Mouse (Mus musculus) naive thymus-derived CD4-positive, alpha-beta T cell, adult 2 months (primary cell): ENCODE results near the gene Btbd9.

ENCODE experiments used
- DNase-seq: peaks from one replicate; pipeline ENCODE4 v3.0.0-alpha.2; 2011; ENCODE audit warnings: low read depth

Gene Btbd9

DNA sequence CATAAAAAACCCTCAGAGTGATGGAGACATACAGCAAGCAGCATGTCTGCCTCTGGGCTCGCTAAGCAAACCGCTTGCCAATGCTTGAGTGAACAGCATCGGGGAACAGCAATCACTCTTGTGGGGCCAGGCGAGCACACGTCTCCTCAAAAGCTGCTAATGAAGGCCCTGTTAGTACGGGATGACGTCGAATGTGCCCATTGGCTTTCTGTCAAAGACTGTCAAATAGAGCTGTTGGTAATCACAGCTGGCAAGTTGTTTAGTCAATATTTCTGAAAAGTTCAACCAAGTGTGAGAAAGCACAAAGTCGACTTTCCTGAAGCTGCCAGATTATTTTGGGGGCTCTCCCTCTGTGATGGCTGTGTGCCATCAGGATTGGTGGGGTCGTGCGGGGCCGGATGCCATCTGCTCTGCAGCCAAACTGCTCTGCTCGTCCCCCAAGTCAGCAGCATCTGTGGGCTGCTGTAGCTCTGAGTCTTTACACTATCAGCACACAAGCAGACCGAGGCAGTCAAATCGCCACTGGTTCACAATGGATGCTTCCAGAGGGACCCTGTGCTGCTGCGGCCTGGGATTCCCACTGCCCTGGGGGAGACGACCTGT is 334.5 kb downstream of the Btbd9 start:
- DNase-seq: no peak

DNA sequence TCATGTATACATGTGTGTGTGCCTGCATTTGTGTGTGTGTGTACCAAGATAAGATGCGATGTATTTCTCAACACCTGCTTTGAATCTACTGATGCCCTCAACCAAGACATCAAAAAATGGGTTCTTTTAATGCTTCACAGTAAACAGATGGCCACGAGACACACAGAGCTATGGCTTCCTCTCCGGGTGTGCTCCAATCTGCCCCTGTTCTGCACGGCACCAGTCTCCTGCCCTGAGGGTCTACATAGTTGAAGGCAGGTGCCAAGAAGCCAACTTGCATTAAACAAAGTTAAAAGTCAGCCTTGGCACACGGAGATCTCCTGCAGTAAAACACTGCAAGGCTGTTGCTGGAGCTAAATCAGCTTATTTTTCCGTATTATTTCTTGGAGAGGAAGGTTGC is 335.2 kb downstream of the Btbd9 start:
- DNase-seq: no peak

DNA sequence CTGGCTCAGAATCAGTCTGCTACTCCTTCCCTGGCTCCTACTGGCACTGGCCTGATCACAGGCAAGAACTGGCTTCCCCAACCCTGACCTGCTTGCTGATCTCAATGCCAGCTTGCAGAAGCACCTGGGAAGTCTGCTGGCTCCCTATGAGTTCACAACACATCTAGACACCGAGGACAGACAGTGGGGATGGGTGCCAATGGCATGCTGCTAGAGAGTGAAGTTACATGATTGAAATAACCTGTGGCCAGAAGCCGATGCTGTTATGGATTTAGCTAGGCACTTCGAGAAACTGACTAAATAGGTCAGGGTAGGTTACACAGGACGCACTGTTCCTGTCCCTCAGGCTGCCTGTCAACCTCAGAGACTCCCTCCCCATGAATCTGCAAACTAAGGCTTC is 335.6 kb downstream of the Btbd9 start:
- DNase-seq: no peak

DNA sequence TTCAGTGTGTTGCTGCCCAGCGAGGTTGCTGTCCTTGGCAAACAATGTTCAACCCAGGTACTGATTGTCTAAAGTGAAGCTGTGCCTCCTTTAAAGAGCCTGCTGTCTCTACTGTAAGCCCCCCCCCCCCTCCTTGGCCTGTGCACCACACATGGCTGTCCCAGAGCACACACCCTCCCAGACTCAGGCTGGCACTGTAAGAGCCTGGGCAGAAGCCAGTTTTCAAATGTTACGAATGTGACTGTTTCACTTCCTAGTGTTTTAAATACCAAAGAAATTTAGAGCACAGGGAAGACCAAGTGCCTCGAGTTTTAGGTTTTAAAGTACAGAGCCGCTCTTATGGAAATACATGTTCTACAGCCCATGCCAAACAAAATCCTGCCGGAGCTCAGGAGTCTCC is 336.8 kb downstream of the Btbd9 start:
- no peak for DNase-seq

DNA sequence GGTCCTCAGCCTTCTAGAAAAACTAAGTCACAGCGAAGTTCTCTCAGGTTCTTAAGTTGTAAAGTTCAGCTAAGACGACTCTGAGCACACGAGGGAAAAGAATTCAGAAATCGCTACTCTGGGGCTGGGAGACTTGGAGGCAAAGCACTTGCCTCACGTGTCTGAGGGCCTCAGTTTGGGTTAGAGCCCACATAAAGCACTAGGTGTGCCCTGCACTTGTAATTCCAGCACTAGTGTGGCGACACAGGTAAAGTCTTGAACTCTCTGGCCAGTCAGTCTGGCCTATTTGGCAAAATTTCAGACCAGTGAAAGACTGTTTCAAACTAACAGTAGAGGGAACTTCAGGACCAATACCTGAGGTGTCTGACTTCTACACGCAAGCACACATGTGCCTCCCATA is 338.7 kb downstream of the Btbd9 start:
- DNase-seq: no peak

DNA sequence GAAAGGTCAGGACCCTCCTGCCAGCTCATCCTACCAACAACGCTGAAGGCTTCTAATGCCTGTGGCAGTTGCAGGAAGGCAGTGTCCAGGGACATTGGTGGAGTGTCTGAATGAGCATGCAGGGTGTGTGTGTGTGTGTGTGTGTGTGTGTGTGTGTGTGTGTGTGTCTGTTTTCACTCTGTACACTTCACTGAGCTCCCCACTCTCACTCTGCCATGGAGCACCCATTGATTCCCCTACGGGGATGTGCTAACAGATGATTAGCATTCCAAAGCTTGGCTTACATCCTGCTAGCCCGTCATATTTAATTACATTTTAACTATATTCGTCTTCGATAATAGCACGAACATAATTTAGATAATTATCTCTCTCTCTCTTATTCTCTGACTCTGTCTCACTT is 339.7 kb downstream of the Btbd9 start:
- no peak for DNase-seq

DNA sequence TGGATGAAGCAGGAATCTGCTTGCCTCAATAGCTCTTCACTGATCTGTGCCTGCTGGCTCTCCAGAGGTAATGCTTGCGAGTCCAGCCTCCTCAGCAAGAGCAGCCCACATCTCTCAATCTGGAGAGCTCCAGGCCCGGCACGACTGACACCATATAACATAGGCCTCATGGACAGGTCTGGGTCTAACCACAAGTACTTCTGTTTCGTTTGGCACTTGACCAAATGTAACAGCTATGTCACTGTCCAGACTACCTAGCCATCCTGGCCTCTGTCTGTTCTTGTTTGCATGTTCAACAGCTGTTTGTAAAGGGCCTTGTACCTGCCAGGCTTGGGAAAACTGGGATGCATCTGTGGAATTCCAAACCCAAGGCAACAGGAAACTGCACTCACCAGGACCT is 340.9 kb downstream of the Btbd9 start:
- DNase-seq: no peak

DNA sequence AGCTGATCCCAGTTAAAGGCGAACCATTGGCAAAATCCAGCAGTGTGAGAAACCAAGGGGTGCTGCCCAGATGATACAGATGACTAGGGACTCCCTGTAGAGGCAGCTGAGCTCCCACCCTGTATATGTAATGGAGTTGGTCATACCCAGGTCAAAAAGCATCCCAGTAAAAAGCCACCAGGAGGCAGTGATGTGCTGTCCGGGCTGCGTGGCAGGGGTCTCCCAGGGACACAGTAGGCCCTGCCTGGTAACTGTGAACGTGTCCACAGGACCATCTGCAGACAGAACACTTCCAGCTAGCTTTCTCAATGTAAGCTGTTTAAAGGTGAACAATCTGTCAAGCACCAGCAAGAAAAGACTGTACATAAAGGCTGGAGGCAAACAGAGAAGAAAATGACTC is 343.6 kb downstream of the Btbd9 start:
- DNase-seq: no peak

DNA sequence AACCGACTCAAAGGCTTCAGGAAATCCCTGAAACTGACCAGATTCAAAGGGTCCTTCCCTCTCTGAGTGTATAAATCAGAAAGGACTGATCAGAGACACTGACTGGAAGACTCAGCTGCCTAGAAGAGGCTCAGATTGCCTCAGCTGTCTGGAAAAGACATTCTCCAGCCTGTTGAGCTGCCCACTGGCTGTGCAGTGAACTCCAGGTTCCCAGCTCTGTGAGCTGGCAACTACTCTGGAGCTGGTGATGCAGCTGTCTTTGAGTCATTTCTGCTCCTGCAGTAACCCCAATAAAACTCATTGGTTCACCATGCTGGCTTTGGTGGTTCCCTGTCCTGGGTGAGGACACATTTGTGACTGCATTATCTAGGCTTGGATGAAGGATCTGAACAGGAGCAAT is 344.8 kb downstream of the Btbd9 start:
- DNase-seq: no peak

DNA sequence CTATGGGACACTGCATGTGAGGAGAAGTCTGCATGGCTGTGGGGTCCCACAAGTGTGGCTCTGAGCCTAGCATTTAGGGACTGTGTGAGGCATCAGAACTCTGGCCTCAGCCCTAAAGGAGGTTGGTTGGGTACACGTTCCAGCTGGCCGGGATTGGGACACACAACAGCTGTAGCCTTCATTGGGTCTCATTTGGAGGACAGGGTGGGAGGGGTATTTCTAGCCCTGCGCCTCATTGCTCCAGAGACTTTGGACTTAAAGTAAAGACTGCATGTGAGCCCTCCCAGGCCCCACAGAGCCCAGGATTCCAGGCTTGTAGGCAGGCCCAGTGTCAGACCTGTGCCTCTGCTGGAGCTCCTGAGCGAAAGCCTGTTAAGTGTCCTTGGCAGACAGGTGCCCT is 345.9 kb downstream of the Btbd9 start:
- DNase-seq: no peak

DNA sequence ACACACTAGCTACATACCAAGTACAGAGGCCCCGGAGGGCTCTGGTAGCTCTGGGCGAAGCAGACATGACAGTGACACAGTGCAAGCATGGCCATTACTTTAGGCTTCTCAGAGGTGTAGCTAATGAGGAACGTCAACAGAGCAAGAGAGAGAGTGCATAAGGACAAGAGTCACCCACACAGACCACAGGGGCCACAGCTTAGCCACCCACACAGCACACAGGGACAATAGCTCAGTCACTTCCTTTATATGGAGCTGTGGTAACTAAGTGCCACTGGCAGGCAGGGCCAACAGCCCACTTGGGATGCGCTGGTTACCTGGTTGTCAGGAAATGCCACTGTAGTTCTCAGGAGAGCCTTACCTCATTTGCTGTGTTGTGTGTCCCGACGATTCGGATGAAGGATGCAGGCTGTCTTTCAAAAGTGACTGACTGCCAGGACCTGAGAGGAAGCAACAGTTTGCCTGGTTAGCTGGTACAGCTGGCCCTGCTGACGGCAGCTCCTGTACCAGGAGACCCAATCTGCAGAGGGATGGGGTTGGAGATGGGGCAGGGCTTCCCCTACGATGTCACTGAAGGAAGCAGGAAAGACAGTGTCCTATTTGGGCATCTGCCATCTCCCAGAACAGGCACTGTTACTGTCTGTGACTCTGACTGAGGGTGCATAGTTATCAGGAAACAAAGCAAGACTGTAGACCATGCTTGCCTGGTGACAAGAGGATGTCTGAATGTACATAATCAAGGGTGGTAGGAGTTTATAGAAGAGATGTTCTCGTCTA is 347.7 kb downstream of the Btbd9 start:
- no peak for DNase-seq

DNA sequence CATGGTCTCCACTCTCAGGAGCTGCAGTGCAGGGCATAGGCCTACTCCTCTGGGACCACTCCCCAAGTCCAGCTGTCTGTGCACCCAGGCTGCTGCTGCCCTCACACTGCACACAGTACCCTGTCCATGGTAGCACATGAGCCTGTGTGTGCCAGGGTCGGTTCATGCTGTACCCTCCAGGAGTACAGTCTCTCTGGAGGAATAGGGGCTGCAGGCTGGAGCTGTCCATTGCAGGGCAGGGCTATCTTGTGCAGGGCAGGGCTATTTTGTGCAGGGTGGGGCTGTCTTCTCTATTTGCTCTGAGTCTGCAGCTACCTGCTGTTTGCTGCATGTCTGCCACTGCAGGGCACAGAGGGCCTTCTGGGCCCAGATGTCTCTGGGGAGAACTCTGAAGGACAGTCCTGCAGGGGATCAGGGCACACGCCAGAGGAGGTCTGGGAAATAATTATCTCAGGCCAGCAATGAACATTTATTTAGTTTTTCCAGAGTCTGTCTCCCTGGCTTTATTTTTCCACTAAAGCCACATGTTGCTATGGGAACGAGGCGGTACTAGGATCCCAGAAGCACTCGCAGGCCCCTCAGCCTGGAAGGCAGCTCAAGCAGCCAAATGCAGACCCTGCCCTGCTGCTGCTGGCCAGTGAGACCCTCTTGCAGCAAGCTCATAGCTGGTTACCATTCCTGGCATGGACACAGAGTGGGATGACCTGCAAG is 351.1 kb downstream of the Btbd9 start:
- DNase-seq: no peak

DNA sequence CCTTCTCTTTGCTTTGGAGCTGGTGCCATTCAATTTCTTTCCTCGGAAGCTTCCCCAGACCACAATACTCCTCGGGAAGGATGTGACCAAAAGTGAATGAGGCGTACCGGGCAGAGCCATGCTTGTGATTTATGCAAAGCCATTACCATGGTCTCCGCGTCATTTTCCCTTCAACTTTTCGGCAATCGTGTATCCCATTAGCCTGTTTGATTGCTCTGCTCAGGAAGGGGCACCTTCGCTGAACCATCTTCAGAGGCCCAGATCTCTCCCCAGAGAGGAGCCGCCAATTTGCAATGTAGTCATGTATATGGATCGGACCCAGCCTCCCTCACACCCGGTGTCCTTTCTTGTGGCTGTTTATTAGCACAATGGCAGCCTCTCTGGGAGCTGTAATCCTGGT is 353.5 kb downstream of the Btbd9 start:
- DNase-seq: no peak

DNA sequence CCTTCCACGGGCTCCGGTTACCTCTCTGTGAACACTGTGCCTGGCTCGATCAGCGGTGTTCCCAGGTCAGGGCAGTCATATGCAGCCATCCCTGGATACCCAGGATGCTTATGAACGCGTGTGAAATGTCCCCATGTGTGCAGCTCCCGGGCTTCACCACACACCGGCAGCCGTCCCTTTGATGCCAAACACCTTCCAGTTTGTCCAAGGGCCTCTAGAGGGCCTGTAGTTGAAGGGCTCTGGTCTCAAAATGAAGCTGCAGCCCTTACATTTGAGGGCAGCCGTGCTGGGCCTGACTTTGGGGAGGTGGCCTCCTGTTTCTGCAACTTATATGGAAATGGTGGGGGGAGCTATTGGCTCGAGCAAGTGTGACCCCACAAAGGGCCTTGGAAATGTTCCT is 353.9 kb downstream of the Btbd9 start:
- DNase-seq: no peak

DNA sequence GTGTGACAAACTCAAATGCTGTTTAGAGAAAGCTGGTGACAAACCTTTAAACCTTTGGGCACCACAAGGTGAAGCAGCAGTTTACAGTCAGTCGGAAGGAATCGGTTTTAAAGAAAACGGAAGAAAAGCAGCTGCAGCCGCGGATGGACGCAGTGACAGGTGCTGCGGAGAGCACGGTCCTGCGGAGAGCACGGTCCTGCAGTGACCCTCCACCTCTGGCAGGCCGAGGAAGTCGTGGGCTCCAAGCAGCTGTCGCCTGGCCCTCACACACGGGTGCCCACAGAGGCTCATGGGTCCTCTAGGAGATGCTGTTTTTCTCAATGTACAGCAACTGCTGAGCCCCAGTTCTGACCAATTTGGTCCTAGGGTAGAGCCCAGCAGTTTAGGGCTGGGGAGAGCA is 354.6 kb downstream of the Btbd9 start:
- DNase-seq: no peak

DNA sequence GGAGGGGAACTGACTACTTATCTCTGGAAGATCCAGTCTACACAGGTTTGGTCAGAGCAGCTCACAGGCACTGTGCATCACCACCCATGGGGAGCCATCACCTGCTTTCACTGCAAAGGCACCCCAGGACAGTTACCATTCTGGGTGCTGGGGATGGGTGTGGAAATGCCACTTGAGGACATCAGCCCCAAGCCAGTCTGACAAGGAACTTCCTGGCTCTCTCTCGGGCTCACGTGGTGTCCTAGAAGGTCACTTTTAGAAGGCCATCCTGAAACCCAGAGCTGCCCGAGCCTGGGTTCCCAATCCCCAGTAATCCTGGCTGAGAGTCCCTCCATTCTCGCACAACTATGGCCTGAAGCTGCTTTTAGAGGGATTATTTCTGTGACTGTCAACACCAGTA is 360.5 kb downstream of the Btbd9 start:
- DNase-seq: no peak

DNA sequence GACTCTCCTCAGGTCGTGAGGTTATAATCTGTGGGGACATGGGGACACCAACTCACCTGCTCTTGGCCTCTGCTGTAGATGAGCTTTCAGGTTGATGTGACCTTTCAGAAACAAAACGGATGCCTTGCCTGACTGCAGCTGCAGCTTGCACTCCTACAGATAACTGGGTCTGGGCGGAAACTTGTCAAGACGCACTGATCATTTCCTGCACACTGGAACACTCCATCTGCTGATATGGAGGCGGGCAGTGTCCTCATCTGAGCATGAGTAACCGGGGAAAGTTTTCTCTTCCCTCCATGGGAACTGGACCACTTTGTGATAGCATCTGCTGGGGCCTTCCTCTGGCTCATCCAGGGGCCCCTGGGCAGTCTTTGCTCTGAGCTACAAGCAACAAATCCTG is 361.9 kb downstream of the Btbd9 start:
- no peak for DNase-seq

DNA sequence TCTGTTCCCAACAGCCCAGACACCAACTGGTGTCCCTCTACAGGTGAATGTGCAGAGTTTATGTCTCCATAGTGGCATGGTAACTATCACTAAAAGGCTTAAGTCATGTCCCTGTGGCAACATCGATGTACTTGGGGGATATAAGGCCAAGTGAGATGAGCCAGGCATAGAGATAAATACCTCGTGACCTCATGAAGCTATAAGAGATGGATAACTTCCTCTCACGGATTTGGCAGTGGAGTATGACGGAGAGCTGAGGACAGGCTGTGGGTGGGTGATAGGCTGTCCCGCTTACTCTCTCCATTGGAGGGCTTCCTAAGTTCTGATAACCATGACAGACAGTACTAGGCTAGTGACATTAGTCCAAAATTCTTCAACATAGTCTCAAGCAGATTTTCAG is 362.9 kb downstream of the Btbd9 start:
- no peak for DNase-seq

DNA sequence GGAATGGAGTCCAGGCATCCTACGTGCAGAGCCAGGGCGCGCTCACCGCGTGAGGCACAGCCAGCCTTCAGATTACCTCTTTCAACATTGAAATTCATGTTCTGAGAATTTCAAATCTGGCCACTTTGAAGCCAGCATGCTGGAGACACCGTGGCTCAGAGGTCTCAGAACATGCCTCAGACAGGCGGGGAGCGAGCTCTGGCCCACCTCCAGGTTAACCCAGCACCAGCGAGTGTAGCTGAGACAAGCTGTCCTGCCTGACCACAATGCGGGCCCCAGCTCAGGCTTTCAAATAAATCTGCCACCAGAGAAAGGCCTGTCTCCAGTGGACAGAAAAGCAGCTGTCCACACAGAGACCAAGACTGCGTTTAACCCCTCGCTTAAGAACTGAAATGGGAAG is 363.6 kb downstream of the Btbd9 start:
- DNase-seq: no peak

DNA sequence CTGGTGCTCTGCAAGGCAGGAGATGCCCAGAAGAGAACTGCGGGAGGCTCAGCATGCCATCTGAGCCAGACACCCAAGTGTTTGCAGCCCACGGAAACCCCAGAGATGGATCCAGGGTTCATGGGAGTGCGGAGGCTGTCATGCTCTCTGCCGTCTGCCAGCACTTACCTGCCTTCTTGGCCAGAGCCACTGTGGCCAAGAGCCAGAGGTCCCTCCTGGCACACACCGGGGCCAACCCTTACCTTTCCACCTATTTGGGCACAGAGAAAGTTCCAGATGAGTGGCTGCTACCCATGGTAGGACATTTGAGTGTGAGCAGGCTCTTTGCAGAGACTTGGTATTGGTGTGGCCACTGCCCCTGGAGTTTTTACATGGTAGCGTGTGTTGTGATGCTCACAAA is 365.4 kb downstream of the Btbd9 start:
- no peak for DNase-seq

DNA sequence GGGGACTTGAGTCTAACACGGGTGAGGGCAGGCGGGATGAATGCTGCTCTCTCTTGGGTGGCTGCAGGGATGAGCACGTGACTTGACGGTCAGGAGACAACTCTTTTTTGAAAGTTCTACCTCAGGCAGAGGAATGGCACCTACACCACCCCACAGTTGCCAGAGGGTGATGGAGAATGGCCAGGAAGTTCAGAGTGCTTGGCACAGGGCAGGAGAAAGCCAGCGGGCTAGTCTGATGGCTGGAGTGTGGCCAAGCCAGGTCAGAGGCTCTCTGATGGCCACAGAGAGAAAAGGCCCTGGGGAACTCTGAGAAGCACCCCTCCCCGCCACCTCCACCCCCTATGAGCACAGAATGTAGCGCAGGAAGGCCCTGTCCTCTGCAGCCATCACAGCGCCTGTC is 366.0 kb downstream of the Btbd9 start:
- DNase-seq: no peak

DNA sequence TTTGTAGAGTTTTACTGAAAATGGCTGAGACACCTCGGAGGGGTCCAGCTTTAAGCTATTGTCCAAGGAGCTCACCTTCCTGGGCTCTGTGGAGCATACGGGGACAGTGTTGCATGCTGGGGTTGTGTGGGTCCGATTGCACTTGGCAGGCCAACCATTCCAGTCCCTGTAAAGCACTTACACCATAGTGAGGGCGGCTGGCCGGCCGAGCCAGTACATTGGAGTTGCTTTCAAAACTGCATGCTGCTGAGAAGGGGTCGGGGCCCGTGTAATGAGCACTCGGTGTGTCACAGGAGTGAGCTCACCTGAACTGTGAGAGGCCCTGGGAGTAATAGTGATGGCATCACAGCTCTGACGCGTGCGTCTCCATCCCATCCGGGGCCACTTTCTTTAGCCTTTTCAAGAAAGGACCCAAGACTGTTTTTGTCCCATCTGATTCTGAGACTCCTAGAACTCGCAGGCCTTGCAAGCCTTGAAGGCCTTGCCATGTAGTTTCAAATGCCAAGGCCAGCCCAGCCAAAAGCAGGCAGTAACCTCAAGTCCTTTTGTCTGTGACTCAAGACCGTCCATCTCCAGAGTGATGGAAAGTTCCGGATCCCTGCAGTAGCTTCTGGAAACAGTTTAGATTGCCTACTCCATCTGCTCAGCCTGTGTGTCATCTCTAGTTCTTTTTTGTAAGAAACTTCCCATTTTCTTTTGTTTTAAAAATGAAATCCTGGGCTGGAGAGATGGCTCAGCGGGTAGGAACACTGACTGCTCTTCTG is 371.0 kb downstream of the Btbd9 start:
- DNase-seq: no peak

DNA sequence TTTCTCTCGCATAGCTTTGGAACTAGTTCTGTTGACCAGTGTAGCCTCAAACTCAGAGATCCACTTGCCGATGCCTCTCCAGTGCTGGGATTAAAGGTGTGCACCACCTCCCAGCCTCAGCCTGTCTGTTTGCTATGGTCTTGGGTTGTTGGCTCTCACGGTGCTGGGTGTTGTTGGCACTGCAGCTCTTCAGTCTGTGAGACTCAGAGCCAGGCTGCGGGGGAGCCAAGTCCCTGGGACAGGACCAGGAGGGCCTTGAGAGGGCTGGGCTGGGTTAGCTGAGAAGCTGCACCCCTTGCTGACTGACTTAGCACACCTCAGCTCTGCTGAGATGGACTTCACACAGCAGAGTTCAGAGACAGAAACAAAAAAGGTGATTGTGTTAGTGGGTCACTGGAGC is 376.0 kb downstream of the Btbd9 start:
- DNase-seq: no peak
